Mouse (Mus musculus) heart, embryonic 10.5 days (tissue): ENCODE measurements around the gene Prr23a2. TPM values are rescaled to one million over a fixed set of nuclear protein-coding genes. Genes with fewer than 3 reads are reported as not detected.
"Not testable (repeated sequence)": the region's sequence is repeated elsewhere in the genome, so short reads cannot be mapped to it uniquely, and the experiment has no call there.

Experiments used
- DNase-seq: peaks from one replicate; pipeline ENCODE4 v3.0.0-alpha.2; 2017; ENCODE audit warnings: low spot score
- H3K27ac ChIP-seq: fragments of 300-500 bp; sonication (generic); 2 replicates; pipeline ENCODE4 v1.5.1; 2016; ENCODE audit warnings: mild to moderate bottlenecking
- H3K27me3 ChIP-seq: fragments of 300-500 bp; sonication (generic); 2 replicates; pipeline ENCODE4 v1.6.1; 2016; ENCODE audit warnings: mild to moderate bottlenecking; ENCODE audit not compliant: poor library complexity, insufficient read depth, severe bottlenecking
- H3K36me3 ChIP-seq: fragments of 300-500 bp; sonication (generic); 2 replicates; pipeline ENCODE4 v1.6.1; 2016; ENCODE audit warnings: mild to moderate bottlenecking, moderate library complexity
- H3K4me1 ChIP-seq: fragments of 300-500 bp; sonication (generic); 2 replicates; pipeline ENCODE4 v1.6.1; 2016; ENCODE audit warnings: mild to moderate bottlenecking
- H3K4me3 ChIP-seq: fragments of 300-500 bp; sonication (generic); 2 replicates; pipeline ENCODE4 v1.5.1; 2016; ENCODE audit warnings: mild to moderate bottlenecking, moderate library complexity
- H3K9me3 ChIP-seq: fragments of 300-500 bp; sonication (generic); 2 replicates; pipeline ENCODE4 v1.6.1; 2016; ENCODE audit warnings: mild to moderate bottlenecking, moderate library complexity
- WGBS: fragments of 180-500 bp; shearing (Covaris S2); methylation state at CpG from one replicate; pipeline ENCODE4 v1.1.7; 2016; 5-methylcytosine and 5-hydroxymethylcytosine counted together
- polyA plus RNA-seq: library from polyadenylated mRNA; unstranded; fragments of >200 nt; fragmentation: Nextera tagmentation; extraction: Ambion mirVana; gene quantifications from 2 replicates; pipeline ENCODE4 v1.2.1, GENCODE M21; 2016

The Prr23a2 gene
- polyA plus RNA-seq: not detected in 2 replicates

GRCm38 (mm10) chr9:98856210-98856609 lies at the start of gene Prr23a2:
TSS of gene Prr23a2 (plus strand) at chr9:98856494.
- WGBS: 61% methylated on average over 18 of the region's 18 CpGs

GRCm38 (mm10) chr9:98807631-98808030 lies 48.7 kb upstream of the Prr23a2 start:
- Histone ChIP-seq H3K36me3 (no peaks in the 10 kb centered on the region), H3K4me3 (no peak overlapping the region), H3K4me1 (no peaks in the 10 kb centered on the region), H3K9me3 (no peaks in the 10 kb centered on the region), H3K27ac (no peak overlapping the region), H3K27me3 (peaks cover 23% of the 10 kb centered on the region; the same call in 1 of the 2 replicates)
- peak; percentile 58 for DNase-seq
- 80% methylated on average over 8 of the region's 8 CpGs for WGBS

More at GRCm38 (mm10) chr9:98856210-98856609, at the start of gene Prr23a2:
- Histone ChIP-seq H3K27ac (no peak within 1 kb of the TSS), H3K9me3 (no peaks in the 10 kb centered on the region), H3K36me3 (no peaks in the 10 kb centered on the region), H3K27me3 (no peaks in the 10 kb centered on the region), H3K4me1 (no peaks in the 10 kb centered on the region), H3K4me3 (no peak within 1 kb of the TSS)
- DNase-seq: no peak

GRCm38 (mm10) chr9:98809526-98809925 lies 46.8 kb upstream of the Prr23a2 start:
- not testable (repeated sequence) for H3K4me3 ChIP-seq, H3K27ac ChIP-seq, H3K36me3 ChIP-seq, H3K9me3 ChIP-seq, H3K4me1 ChIP-seq
- peaks cover 20% of the 10 kb centered on the region; the same call in 1 of the 2 replicates for H3K27me3 ChIP-seq
- WGBS: 70% methylated on average over 2 of the region's 2 CpGs
- peak; percentile 64 for DNase-seq

- DNase-seq: no peak
- Histone ChIP-seq H3K4me3 (no peak overlapping the region), H3K27me3 (peaks cover 30% of the 10 kb centered on the region), H3K9me3 (no peaks in the 10 kb centered on the region), H3K27ac (no peak overlapping the region), H3K4me1 (peaks cover 8% of the 10 kb centered on the region), H3K36me3 (no peaks in the 10 kb centered on the region)
- WGBS: 65% methylated on average over 3 of the region's 3 CpGs
Observed at GRCm38 (mm10) chr9:98816066-98816465, 40.2 kb upstream of the Prr23a2 start.

- no peaks in the 10 kb centered on the region for H3K9me3 ChIP-seq
- H3K36me3 ChIP-seq: no peaks in the 10 kb centered on the region
- H3K27ac ChIP-seq: peak overlapping the region; percentile 16; the same call in 1 of the 2 replicates
- WGBS: 78% methylated on average over 7 of the region's 7 CpGs
- peaks cover 30% of the 10 kb centered on the region for H3K27me3 ChIP-seq
- H3K4me1 ChIP-seq: peaks cover 8% of the 10 kb centered on the region
- DNase-seq: no peak
- H3K4me3 ChIP-seq: no peak overlapping the region
Observed at GRCm38 (mm10) chr9:98817592-98817991, 38.7 kb upstream of the Prr23a2 start.

- peaks cover 27% of the 10 kb centered on the region for H3K27me3 ChIP-seq
- no peaks in the 10 kb centered on the region for H3K9me3 ChIP-seq
- no peaks in the 10 kb centered on the region for H3K36me3 ChIP-seq
- peaks cover 8% of the 10 kb centered on the region for H3K4me1 ChIP-seq
- H3K4me3 ChIP-seq: no peak overlapping the region
- no peak overlapping the region for H3K27ac ChIP-seq
- WGBS: 71% methylated on average over 5 of the region's 5 CpGs
- DNase-seq: no peak
Observed at GRCm38 (mm10) chr9:98818971-98819370, 37.3 kb upstream of the Prr23a2 start.

GRCm38 (mm10) chr9:98819481-98819880 lies 36.8 kb upstream of the Prr23a2 start:
- no peak for DNase-seq
- Histone ChIP-seq H3K4me1 (peaks cover 8% of the 10 kb centered on the region), H3K36me3 (no peaks in the 10 kb centered on the region), H3K9me3 (no peaks in the 10 kb centered on the region), H3K27ac (no peak overlapping the region), H3K27me3 (peaks cover 27% of the 10 kb centered on the region), H3K4me3 (no peak overlapping the region)
- 72% methylated on average over 2 of the region's 2 CpGs for WGBS

- Histone ChIP-seq H3K27me3 (peaks cover 27% of the 10 kb centered on the region), H3K4me3 (no peak overlapping the region), H3K36me3 (no peaks in the 10 kb centered on the region), H3K27ac (no peak overlapping the region), H3K4me1 (peaks cover 8% of the 10 kb centered on the region), H3K9me3 (no peaks in the 10 kb centered on the region)
- 84% methylated on average over 4 of the region's 4 CpGs for WGBS
- no peak for DNase-seq
Observed at GRCm38 (mm10) chr9:98820461-98820860, 35.8 kb upstream of the Prr23a2 start.

GRCm38 (mm10) chr9:98821067-98821466 lies 35.2 kb upstream of the Prr23a2 start:
- H3K27me3 ChIP-seq: peaks cover 27% of the 10 kb centered on the region
- DNase-seq: no peak
- H3K36me3 ChIP-seq: no peaks in the 10 kb centered on the region
- H3K27ac ChIP-seq: no peak overlapping the region
- H3K4me3 ChIP-seq: no peak overlapping the region
- H3K4me1 ChIP-seq: peaks cover 4% of the 10 kb centered on the region; the same call in 1 of the 2 replicates
- no peaks in the 10 kb centered on the region for H3K9me3 ChIP-seq

- no peak for DNase-seq
- Histone ChIP-seq H3K27ac (no peak overlapping the region), H3K27me3 (peaks cover 19% of the 10 kb centered on the region; the same call in 1 of the 2 replicates), H3K4me1 (no peaks in the 10 kb centered on the region), H3K4me3 (no peak overlapping the region), H3K9me3 (no peaks in the 10 kb centered on the region), H3K36me3 (no peaks in the 10 kb centered on the region)
- WGBS: 81% methylated on average over 7 of the region's 7 CpGs
Observed at GRCm38 (mm10) chr9:98823805-98824204, 32.5 kb upstream of the Prr23a2 start.

GRCm38 (mm10) chr9:98829508-98829907 lies 26.8 kb upstream of the Prr23a2 start:
- Histone ChIP-seq H3K4me3 (no peak overlapping the region), H3K36me3 (no peaks in the 10 kb centered on the region), H3K27me3 (no peaks in the 10 kb centered on the region), H3K4me1 (peaks cover 5% of the 10 kb centered on the region; the same call in 1 of the 2 replicates), H3K9me3 (no peaks in the 10 kb centered on the region), H3K27ac (no peak overlapping the region)
- WGBS: 36% methylated on average over 5 of the region's 5 CpGs
- no peak for DNase-seq

GRCm38 (mm10) chr9:98837537-98838074 lies 18.7 kb upstream of the Prr23a2 start:
- Histone ChIP-seq H3K4me3 (no peak overlapping the region), H3K4me1 (peaks cover 4% of the 10 kb centered on the region), H3K27me3 (peaks cover 7% of the 10 kb centered on the region; the same call in 1 of the 2 replicates), H3K9me3 (no peaks in the 10 kb centered on the region), H3K27ac (no peak overlapping the region), H3K36me3 (no peaks in the 10 kb centered on the region)
- no peak for DNase-seq
- WGBS: 77% methylated on average over 7 of the region's 7 CpGs

GRCm38 (mm10) chr9:98842117-98842516 lies 14.2 kb upstream of the Prr23a2 start, which contains the start of gene Prr23a1:
TSS of gene Prr23a1 (plus strand) at chr9:98842503.
- Histone ChIP-seq H3K27ac (no peak within 1 kb of the TSS), H3K27me3 (peaks cover 14% of the 10 kb centered on the region; the same call in 1 of the 2 replicates), H3K36me3 (no peaks in the 10 kb centered on the region), H3K4me3 (peak within 1 kb of the TSS; percentile 38), H3K9me3 (no peaks in the 10 kb centered on the region), H3K4me1 (peaks cover 4% of the 10 kb centered on the region)
- DNase-seq: no peak
- 43% methylated on average over 22 of the region's 22 CpGs for WGBS

GRCm38 (mm10) chr9:98863463-98863862 lies 7.2 kb downstream of the Prr23a2 start:
- WGBS: 65% methylated on average over 3 of the region's 3 CpGs
- no peak for DNase-seq
- H3K27me3 ChIP-seq: peaks cover 13% of the 10 kb centered on the region
- H3K4me3 ChIP-seq: no peak overlapping the region
- no peak overlapping the region for H3K27ac ChIP-seq
- 0 out of 2 replicates have a peak, but pooled peaks cover 2% of the 10 kb centered on the region for H3K4me1 ChIP-seq
- H3K9me3 ChIP-seq: no peaks in the 10 kb centered on the region
- H3K36me3 ChIP-seq: no peaks in the 10 kb centered on the region
